Mouse (Mus musculus) liver, postnatal 0 days (tissue): ENCODE results near the gene Smarcd3. TPM values are rescaled to one million over a fixed set of nuclear protein-coding genes. Genes with fewer than 3 reads are reported as not detected.
A peak's percentile ranks its signal among the peaks of the same experiment; 100 is the strongest.

Experiments
- ATAC-seq: fragments of 200-750 bp; cut with Nextera tagmentation; 2 replicates; pipeline ENCODE4 v1.8.0; 2017; ENCODE audit warnings: mild to moderate bottlenecking, moderate library complexity
- DNase-seq: peaks from one replicate; pipeline ENCODE4 v3.0.0-alpha.2; 2016
- H3K27ac ChIP-seq: fragments of 300-500 bp; sonication (generic); 2 replicates; pipeline ENCODE4 v1.5.1; 2014; ENCODE audit warnings: antibody characterized with exemption, moderate library complexity, mild to moderate bottlenecking, low read depth
- H3K27me3 ChIP-seq: fragments of 300-500 bp; sonication (generic); 2 replicates; pipeline ENCODE4 v1.6.1; 2014; ENCODE audit warnings: low read length, control low read depth, mixed read lengths; ENCODE audit not compliant: insufficient read depth
- H3K36me3 ChIP-seq: fragments of 300-500 bp; sonication (generic); replicated peaks from 2 replicates; pipeline ENCODE4 v1.6.1; 2014; ENCODE audit warnings: mild to moderate bottlenecking, control low read depth, low read length, moderate library complexity, mixed read lengths; ENCODE audit not compliant: insufficient read depth
- H3K4me1 ChIP-seq: fragments of 300-500 bp; sonication (generic); 2 replicates; pipeline ENCODE4 v1.6.1; 2014; ENCODE audit warnings: antibody characterized with exemption, mild to moderate bottlenecking, control low read depth; ENCODE audit not compliant: insufficient read depth
- H3K4me2 ChIP-seq: fragments of 300-500 bp; sonication (generic); 2 replicates; pipeline ENCODE4 v1.6.1; 2014; ENCODE audit warnings: low read depth, mild to moderate bottlenecking, low read length, moderate library complexity, mixed read lengths
- H3K4me3 ChIP-seq: fragments of 300-500 bp; sonication (generic); 2 replicates; pipeline ENCODE4 v1.5.1; 2014; ENCODE audit warnings: low read depth, low read length
- H3K9ac ChIP-seq: fragments of 300-500 bp; sonication (generic); replicated peaks from 2 replicates; pipeline ENCODE4 v1.6.1; 2014; ENCODE audit warnings: mild to moderate bottlenecking, moderate library complexity
- H3K9me3 ChIP-seq: fragments of 300-500 bp; sonication (generic); 2 replicates; pipeline ENCODE4 v1.6.1; 2016; ENCODE audit warnings: mild to moderate bottlenecking, control low read depth, low read length, mixed read lengths
- CTCF ChIP-seq: sonication (generic); IDR thresholded peaks from 2 replicates; pipeline ENCODE4 v1.5.1; 2016; ENCODE audit warnings: antibody characterized with exemption, low read depth
- EP300 ChIP-seq: IDR thresholded peaks from 2 replicates; pipeline ENCODE4 v1.6.1; 2016; ENCODE audit warnings: antibody characterized with exemption, low read depth, mild to moderate bottlenecking
- WGBS: fragments of 180-500 bp; shearing (Covaris S2); extraction: QIAGEN DNeasy Blood & Tissue Kit; methylation state at CpG from one replicate; pipeline ENCODE4 v1.1.7; 2014; ENCODE audit not compliant: insufficient replicate concordance; 5-methylcytosine and 5-hydroxymethylcytosine counted together
- polyA plus RNA-seq: library from polyadenylated mRNA; unstranded; fragments of >200 nt; fragmentation: Nextera tagmentation; extraction: Ambion mirVana; gene quantifications from 2 replicates; pipeline ENCODE4 v1.2.1, GENCODE M21; 2015

The Smarcd3 gene
- polyA plus RNA-seq, 1 experiment from 2014 or later: 0.80 TPM

GRCm38 (mm10) chr5:24600236-24600635 lies 24.0 kb downstream of the Smarcd3 start:
- ATAC-seq (no peak), DNase-seq (no peak)
- Histone ChIP-seq H3K4me2 (no peak overlapping the region), H3K4me1 (peaks cover 30% of the 10 kb centered on the region), H3K36me3 (no peaks in the 10 kb centered on the region), H3K9ac (no peak overlapping the region), H3K9me3 (no peaks in the 10 kb centered on the region), H3K27ac (no peak overlapping the region), H3K4me3 (no peak overlapping the region), H3K27me3 (peaks cover 72% of the 10 kb centered on the region)
- no peak for TF ChIP-seq EP300
- no peak for TF ChIP-seq CTCF
- 58% methylated on average over 2 of the region's 2 CpGs for WGBS

DNA sequence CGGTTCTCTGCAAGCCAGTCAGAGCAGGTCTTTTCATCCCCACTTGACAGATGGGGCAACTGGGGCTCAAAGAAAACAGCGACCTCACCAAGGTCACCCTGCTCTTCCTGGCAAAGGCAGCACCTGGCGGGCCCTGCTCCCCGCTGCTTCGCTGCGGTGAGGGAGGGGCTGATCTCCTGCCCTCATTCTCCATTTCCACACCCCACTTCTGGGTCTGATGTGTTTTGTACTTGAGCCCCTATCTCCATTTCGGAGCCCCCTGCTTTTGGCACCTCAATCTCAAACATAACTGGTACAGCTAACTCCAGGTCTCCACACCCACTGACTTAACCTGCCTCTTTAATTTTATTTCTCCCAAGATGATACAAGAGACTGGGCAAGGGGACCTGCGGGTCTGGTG lies 25.1 kb downstream of the Smarcd3 start:
- no peak overlapping the region for H3K9ac ChIP-seq
- H3K27ac ChIP-seq: no peak overlapping the region
- no peak overlapping the region for H3K4me3 ChIP-seq
- peaks cover 61% of the 10 kb centered on the region for H3K27me3 ChIP-seq
- ATAC-seq (no peak), DNase-seq (no peak)
- peaks cover 26% of the 10 kb centered on the region for H3K4me1 ChIP-seq
- no peaks in the 10 kb centered on the region for H3K36me3 ChIP-seq
- H3K4me2 ChIP-seq: no peak overlapping the region
- TF ChIP-seq CTCF (no peak), EP300 (no peak)
- H3K9me3 ChIP-seq: no peaks in the 10 kb centered on the region
- 23% methylated on average over 8 of the region's 8 CpGs for WGBS

GRCm38 (mm10) chr5:24598570-24599006 lies 25.6 kb downstream of the Smarcd3 start:
- 2% methylated on average over 38 of the region's 41 CpGs for WGBS
- peaks cover 24% of the 10 kb centered on the region for H3K4me1 ChIP-seq
- no peak; the same call in 1 of the 2 replicates for ATAC-seq
- H3K9ac ChIP-seq: no peak overlapping the region
- H3K36me3 ChIP-seq: 0 out of 2 replicates have a peak, but pooled peaks cover 3% of the 10 kb centered on the region
- H3K4me2 ChIP-seq: peak overlapping the region; percentile 68
- peaks cover 57% of the 10 kb centered on the region for H3K27me3 ChIP-seq
- peak overlapping the region; percentile 37 for H3K4me3 ChIP-seq
- H3K27ac ChIP-seq: no peak overlapping the region
- DNase-seq: peak; percentile 70
- no peaks in the 10 kb centered on the region for H3K9me3 ChIP-seq
- TF ChIP-seq EP300: no peak
- TF ChIP-seq CTCF: peak; percentile 50

GRCm38 (mm10) chr5:24597901-24598569 lies 26.2 kb downstream of the Smarcd3 start:
- TF ChIP-seq EP300 (no peak), CTCF (no peak)
- no peak overlapping the region for H3K9ac ChIP-seq
- 0 out of 2 replicates have a peak, but pooled peaks cover 3% of the 10 kb centered on the region for H3K36me3 ChIP-seq
- DNase-seq (no peak), ATAC-seq (no peak; the same call in 1 of the 2 replicates)
- peak overlapping the region; percentile 37 for H3K4me3 ChIP-seq
- peak overlapping the region; percentile 68 for H3K4me2 ChIP-seq
- peaks cover 55% of the 10 kb centered on the region for H3K27me3 ChIP-seq
- peaks cover 19% of the 10 kb centered on the region for H3K4me1 ChIP-seq
- no peak overlapping the region for H3K27ac ChIP-seq
- no peaks in the 10 kb centered on the region for H3K9me3 ChIP-seq
- WGBS: 26% methylated on average over 15 of the region's 15 CpGs

DNA sequence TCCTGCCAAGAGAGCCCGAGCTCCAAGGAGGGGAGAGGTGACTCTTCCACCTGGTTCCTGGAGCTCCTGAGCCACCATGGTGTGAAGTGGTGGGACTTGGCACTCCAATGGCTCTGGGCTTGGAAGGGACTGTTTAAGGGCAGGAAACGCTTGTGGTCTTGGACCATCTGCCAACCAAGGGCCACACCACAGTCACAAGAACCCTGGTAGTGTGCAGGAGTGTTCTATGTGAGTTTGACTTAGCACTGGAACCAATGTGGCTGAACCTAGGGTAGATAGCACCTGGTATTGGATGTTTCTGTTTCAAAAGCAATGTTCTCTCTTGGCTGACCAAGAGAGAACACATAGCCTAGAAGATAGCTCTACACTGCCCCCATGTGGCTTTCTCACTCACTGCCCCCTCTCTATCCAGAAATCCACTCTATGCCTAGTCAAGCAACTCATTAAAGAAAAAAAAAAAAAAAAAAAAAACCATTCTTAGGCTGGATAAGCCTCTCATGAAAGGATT lies 26.9 kb downstream of the Smarcd3 start:
- Histone ChIP-seq H3K4me1 (peaks cover 18% of the 10 kb centered on the region), H3K4me2 (peak overlapping the region; percentile 52), H3K36me3 (0 out of 2 replicates have a peak, but pooled peaks cover 3% of the 10 kb centered on the region), H3K27ac (no peak overlapping the region), H3K4me3 (no peak overlapping the region), H3K27me3 (peaks cover 47% of the 10 kb centered on the region), H3K9me3 (no peaks in the 10 kb centered on the region), H3K9ac (no peak overlapping the region)
- WGBS: 58% methylated on average over 2 of the region's 2 CpGs
- peak; percentile 68 for ATAC-seq
- peak; percentile 79 for DNase-seq
- TF ChIP-seq CTCF: peak; percentile 77
- TF ChIP-seq EP300: no peak

DNA sequence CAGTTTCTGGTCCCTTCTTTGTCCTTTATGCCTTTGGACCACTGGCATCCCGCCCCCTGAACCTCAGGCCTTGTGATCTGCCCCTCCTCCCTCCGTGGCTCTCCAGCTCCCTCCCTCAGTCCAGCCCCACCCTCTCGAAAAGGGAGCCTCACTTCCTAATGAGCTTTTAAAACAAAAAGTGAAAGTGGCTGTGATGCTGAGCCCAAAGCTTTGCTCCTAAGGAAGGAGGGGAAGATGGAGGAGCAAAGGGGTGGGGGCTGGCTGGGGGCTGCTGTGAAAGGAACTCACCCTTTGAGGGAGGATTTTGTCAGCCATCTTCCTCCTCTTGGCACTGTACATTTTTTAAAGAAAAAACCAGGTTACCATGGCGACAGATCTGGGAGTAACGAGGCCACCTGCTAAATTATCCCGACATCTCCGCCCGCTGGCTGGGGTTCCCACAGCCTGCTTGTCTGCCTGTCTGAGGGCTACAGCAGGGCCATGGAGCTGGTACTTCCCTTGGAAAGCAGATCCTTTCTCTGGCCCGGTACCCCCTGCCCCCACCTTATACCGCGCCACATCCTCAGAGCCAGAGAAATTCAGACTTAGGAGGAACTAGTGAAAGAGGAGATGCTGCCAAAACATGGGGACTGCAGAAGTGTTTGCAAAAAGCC lies 27.6 kb downstream of the Smarcd3 start:
- DNase-seq (no peak), ATAC-seq (no peak)
- Histone ChIP-seq H3K27me3 (peaks cover 41% of the 10 kb centered on the region), H3K9ac (no peak overlapping the region), H3K27ac (no peak overlapping the region), H3K4me1 (peaks cover 22% of the 10 kb centered on the region), H3K4me2 (peak overlapping the region; percentile 52), H3K9me3 (no peaks in the 10 kb centered on the region), H3K36me3 (0 out of 2 replicates have a peak, but pooled peaks cover 3% of the 10 kb centered on the region), H3K4me3 (0 out of 2 replicates have a peak overlapping the region, but pooled peaks have one; percentile 5)
- WGBS: 28% methylated on average over 11 of the region's 11 CpGs
- no peak for TF ChIP-seq CTCF
- TF ChIP-seq EP300: no peak
